Mouse (Mus musculus): ENCODE measurements around the gene P4htm. TPM values are rescaled to one million over a fixed set of nuclear protein-coding genes. Genes with fewer than 3 reads are reported as not detected.

The P4htm gene
- polyA plus RNA-seq, 1 experiment from 2014 or later: 25.6 TPM

DNA sequence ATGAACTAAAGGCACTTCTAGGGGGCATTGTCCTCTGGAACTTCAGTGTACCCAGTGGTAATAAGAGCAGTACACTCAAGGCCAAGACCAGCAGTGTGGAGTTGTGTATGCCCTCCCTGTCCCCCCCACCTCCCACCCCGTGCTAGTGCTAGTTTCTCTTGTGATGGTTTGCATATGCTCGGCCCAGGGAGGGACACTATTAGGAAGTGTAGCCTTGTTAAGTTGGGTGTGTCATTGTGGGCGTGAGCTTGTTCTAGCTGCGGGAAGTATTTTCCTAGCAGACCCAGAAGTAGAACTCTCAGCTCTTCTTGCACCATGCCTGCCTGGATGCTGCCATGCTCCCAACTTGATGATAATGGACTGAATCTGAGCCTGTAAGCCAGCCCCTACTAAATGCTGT, 4.5 kb upstream of the P4htm start:
- no peaks in the 10 kb centered on the region for H3K27me3 ChIP-seq
- H3K4me1 ChIP-seq (replicated peaks): peaks cover 1% of the 10 kb centered on the region
- H3K9me3 ChIP-seq: no peaks in the 10 kb centered on the region
- peaks cover 50% of the 10 kb centered on the region for H3K36me3 ChIP-seq
- H3K9ac ChIP-seq: no peak overlapping the region
- H3K4me2 ChIP-seq: no peak overlapping the region
- H3K27ac ChIP-seq: no peak overlapping the region
- ATAC-seq (ENCODE audit: low FRiP score): no peak
- WGBS: 83% methylated on average over 4 of the region's 4 CpGs
- no peak overlapping the region for H3K4me3 ChIP-seq

DNA sequence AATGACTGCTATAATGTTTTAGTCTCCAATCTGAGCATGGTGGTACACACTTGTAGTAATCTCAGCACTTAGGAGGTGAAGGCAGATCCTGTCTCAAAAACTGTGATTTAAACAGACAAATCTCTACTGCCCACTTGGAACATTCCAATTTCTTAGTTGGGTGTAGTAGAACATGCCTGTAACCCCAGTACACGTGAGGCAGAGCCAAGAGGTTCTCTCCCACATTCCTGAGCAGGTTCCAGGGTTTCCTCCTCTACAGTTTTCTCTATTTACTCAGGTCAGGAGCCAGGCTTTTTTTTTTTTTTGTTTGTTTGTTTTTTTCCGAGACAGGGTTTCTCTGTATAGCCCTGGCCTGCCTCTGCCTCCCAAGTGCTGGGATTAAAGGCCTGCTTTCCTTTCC, 2.5 kb upstream of the P4htm start:
- Histone ChIP-seq H3K27me3 (no peaks in the 10 kb centered on the region), H3K9ac (no peak overlapping the region), H3K4me2 (no peak overlapping the region), H3K27ac (no peak overlapping the region), H3K36me3 (peaks cover 32% of the 10 kb centered on the region), H3K9me3 (no peaks in the 10 kb centered on the region), H3K4me1 (replicated peaks) (peaks cover 13% of the 10 kb centered on the region), H3K4me3 (no peak overlapping the region)
- no peak for ATAC-seq (ENCODE audit: low FRiP score)
- 73% methylated on average over 2 of the region's 2 CpGs for WGBS

DNA sequence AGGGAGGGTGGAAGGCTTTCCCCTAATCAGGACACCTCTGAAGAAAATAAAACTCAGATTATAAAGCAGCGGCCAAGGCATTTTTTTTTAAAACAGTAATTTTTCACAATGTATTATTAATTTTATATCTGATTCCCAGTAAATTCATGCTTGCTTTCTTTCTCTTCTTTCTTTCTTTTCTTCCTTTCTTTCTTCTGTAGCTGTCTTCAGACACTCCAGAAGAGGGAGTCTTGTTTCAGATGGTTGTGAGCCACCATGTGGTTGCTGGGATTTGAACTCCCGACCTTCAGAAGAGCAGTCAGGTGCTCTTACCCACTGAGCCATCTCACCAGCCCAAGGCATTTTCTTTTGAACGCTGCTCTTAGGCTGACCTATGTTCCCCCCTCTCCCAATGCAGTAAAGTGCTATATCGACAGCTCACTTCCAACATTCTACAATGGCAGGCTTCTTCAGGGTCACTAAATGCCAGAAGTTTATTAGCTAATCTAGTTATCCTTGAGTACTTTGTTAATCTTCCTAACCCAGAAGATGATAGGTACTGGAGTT, 1.6 kb upstream of the P4htm start:
- Histone ChIP-seq H3K27ac (no peak overlapping the region), H3K9ac (no peak overlapping the region), H3K4me2 (no peak overlapping the region), H3K27me3 (no peaks in the 10 kb centered on the region), H3K4me1 (replicated peaks) (peaks cover 13% of the 10 kb centered on the region), H3K9me3 (no peaks in the 10 kb centered on the region), H3K36me3 (peaks cover 23% of the 10 kb centered on the region), H3K4me3 (no peak overlapping the region)
- 84% methylated on average over 4 of the region's 4 CpGs for WGBS
- no peak for ATAC-seq (ENCODE audit: low FRiP score)

DNA sequence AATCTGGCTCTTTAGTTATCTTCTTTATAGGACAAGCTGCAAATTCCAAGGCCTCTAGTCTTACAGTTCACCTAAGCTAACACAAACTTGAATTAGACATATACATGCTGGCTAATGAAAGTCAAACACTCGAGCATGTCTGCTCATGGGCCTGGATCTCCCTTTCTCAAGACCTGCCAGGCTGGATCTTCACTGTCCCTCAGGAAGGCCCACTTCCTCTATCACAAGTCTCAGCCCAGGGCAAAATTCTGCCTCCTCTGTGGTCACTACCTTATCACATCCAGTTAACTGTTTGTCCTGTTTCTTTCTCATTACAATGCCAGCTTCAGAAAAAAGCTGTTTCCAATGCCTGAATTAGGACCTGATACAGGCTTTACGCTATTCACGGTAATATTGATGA, 3.1 kb downstream of the P4htm start:
- Histone ChIP-seq H3K9me3 (no peaks in the 10 kb centered on the region), H3K4me1 (replicated peaks) (peaks cover 21% of the 10 kb centered on the region), H3K36me3 (peaks cover 6% of the 10 kb centered on the region), H3K27me3 (no peaks in the 10 kb centered on the region), H3K4me2 (no peak overlapping the region), H3K27ac (no peak overlapping the region), H3K4me3 (no peak overlapping the region), H3K9ac (no peak overlapping the region)
- 87% methylated on average over 3 of the region's 3 CpGs for WGBS
- no peak for ATAC-seq (ENCODE audit: low FRiP score)

DNA sequence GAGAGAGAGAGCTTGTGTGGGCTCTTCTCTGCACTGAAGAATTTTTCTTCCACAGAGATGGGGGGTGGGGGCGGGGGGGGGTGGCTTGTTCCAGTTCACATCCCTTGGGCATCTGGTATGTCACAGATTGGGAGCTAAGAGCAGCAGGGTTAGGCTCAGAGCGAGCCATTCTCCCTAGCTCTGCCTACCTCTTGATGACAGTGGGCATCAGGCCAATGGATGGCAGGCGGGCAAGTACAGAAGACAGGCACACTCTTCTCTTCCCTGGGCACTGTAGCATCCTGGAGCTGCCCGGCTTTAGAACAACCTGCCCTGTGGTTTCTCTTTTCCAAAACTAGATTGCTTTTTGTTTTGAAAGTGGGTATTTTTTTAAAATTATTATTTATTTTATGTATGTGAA, 6.0 kb downstream of the P4htm start:
- Histone ChIP-seq H3K9ac (no peak overlapping the region; the same call in 1 of the 2 replicates), H3K4me3 (no peak overlapping the region), H3K9me3 (no peaks in the 10 kb centered on the region), H3K4me2 (no peak overlapping the region), H3K36me3 (peaks cover 6% of the 10 kb centered on the region), H3K27me3 (no peaks in the 10 kb centered on the region), H3K27ac (no peak overlapping the region), H3K4me1 (replicated peaks) (peaks cover 44% of the 10 kb centered on the region)
- ATAC-seq (ENCODE audit: low FRiP score): no peak
- 77% methylated on average over 4 of the region's 4 CpGs for WGBS

DNA sequence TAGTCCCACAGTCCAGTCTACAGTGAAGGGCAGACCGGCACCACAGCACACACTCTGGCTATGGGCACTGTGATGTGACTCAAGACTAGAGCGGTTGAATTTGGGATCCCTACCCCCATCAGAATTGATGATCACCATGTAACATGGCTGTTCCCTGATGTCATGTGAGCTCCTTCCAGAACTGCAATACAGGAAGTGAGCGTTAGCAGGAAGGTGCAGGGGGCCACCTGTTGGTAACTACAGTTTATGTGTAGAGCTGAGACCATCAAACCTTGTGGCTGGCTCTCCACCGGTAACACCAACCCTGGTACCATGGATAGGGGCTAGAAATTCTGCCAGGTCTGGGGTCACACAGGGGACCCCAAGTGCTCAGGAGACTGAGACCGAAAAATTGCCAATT, 8.2 kb downstream of the P4htm start:
- Histone ChIP-seq H3K9ac (peak overlapping the region; percentile 3; the same call in 1 of the 2 replicates), H3K36me3 (peaks cover 6% of the 10 kb centered on the region), H3K4me3 (no peak overlapping the region), H3K4me2 (no peak overlapping the region), H3K27me3 (no peaks in the 10 kb centered on the region), H3K4me1 (replicated peaks) (peaks cover 43% of the 10 kb centered on the region), H3K27ac (peak overlapping the region; percentile 99), H3K9me3 (no peaks in the 10 kb centered on the region)
- 73% methylated on average over 5 of the region's 5 CpGs for WGBS
- ATAC-seq (ENCODE audit: low FRiP score): no peak

DNA sequence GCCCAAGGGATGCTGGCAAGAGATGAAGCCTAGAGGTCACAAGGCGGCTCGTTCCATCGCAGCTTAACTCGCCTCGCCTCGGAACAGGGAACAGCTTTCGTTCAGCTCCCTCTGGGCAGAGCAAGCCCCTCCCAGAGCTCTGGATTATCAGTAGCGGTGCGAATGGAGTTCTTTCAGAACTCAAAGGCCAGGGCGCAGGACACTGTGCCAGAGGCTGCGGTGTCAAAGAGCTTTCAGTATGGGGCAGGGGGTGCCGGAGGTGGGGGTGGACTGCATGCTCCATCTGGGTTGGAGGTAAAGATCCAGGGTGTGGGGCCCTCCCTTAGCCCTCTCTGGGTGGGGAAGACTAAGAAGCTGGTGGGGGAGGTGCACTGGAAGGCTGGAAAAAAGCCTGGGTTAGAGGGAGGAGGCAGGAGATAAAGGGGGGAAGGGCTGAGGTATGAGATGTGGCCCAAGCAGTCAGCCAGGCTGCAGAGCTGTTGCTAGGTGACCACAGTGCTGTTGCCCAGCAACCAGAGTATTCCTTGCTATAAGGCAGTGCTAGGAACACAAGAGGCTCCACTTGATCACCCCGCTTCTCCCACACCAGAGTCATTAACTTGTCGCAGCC, 9.8 kb downstream of the P4htm start:
- H3K4me3 ChIP-seq: peak overlapping the region; percentile 21
- 3% methylated on average over 14 of the region's 14 CpGs for WGBS
- peak overlapping the region; percentile 61 for H3K9ac ChIP-seq
- peaks cover 3% of the 10 kb centered on the region; the same call in 1 of the 2 replicates for H3K36me3 ChIP-seq
- peaks cover 6% of the 10 kb centered on the region; the same call in 1 of the 2 replicates for H3K27me3 ChIP-seq
- peaks cover 43% of the 10 kb centered on the region for H3K4me1 ChIP-seq (replicated peaks)
- no peaks in the 10 kb centered on the region for H3K9me3 ChIP-seq
- peak overlapping the region; percentile 99 for H3K27ac ChIP-seq
- peak overlapping the region; percentile 53 for H3K4me2 ChIP-seq
- ATAC-seq (ENCODE audit: low FRiP score): peak; percentile 98

DNA sequence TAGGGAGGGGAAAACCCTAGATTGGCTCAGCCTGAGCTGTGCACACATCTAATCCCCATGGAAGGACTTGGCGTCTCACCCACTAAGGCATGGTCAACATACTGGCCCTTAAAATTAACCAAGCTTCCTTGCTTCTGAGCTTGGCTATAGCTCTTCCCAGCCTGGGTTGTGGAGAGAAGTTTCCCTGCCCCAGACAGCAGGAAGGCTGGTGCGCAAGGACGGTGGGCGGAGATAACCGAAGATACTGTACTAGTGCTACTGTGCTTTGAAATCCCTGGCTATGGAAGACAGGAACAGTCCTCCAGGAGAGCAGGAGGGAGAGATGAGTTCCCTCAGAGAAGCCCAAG, 18.1 kb downstream of the P4htm start:
- Histone ChIP-seq H3K4me1 (replicated peaks) (peaks cover 50% of the 10 kb centered on the region), H3K36me3 (peaks cover 42% of the 10 kb centered on the region)
- WGBS: 78% methylated on average over 5 of the region's 5 CpGs

DNA sequence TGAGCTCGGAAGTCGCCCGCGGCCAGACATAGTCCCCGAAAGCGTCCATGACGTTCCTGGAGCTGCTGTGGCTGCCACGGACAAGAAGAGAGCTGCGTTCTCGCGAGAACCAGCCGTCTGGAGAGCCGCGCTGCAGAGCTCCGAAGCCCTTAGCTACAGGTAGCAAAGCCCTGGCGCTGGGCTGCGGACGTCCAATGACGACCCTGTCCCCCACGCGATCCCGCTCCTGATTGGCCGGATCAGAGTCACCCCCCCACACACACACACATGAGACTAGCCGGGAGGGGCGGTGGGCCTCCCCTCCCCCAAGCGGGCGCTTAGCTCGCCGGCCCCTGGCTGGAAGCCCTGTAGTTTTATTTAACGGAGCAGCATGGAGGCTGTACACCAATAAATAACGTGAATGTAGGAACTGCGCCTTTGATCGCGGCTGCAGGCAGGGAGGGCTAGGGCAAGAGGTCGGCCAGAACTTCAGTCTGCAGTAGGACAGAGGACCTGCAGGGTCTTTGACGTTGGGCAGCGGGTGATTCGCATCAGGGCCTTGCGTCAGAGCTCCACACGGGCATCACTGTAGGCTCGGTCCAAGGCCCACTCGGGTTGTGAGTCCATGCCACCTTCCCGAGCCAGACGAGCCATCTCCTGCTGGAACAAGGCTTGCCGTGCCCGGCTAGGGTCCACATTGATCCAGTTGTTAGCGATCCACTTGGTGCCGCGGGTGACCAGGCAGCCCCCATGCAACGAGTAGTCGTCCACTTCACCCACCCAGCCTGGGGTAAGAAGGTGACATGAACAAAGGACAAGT, 18.7 kb downstream of the P4htm start, which contains the start of gene Wdr6:
Wdr6 (minus strand) TSS at position 195 of the 799 bp plus-strand sequence.
- 4% methylated on average over 51 of the region's 51 CpGs for WGBS
- Histone ChIP-seq H3K4me3 (peak within 1 kb of the TSS; percentile 75), H3K27me3 (peaks cover 35% of the 10 kb centered on the region), H3K4me2 (peak within 1 kb of the TSS; percentile 94), H3K36me3 (peaks cover 48% of the 10 kb centered on the region), H3K27ac (peak within 1 kb of the TSS; percentile 98), H3K9me3 (no peaks in the 10 kb centered on the region), H3K9ac (peak within 1 kb of the TSS; percentile 92), H3K4me1 (replicated peaks) (peaks cover 55% of the 10 kb centered on the region)
- ATAC-seq (ENCODE audit: low FRiP score): peak; percentile 97

More for the DNA sequence above, 18.1 kb downstream of the P4htm start:
- peak overlapping the region; percentile 75 for H3K4me3 ChIP-seq
- no peaks in the 10 kb centered on the region for H3K9me3 ChIP-seq
- peak overlapping the region; percentile 98 for H3K27ac ChIP-seq
- H3K4me2 ChIP-seq: peak overlapping the region; percentile 94
- peak overlapping the region; percentile 92 for H3K9ac ChIP-seq
- H3K27me3 ChIP-seq: peaks cover 35% of the 10 kb centered on the region
- peak; percentile 4; the same call in 1 of the 2 replicates for ATAC-seq (ENCODE audit: low FRiP score)

DNA sequence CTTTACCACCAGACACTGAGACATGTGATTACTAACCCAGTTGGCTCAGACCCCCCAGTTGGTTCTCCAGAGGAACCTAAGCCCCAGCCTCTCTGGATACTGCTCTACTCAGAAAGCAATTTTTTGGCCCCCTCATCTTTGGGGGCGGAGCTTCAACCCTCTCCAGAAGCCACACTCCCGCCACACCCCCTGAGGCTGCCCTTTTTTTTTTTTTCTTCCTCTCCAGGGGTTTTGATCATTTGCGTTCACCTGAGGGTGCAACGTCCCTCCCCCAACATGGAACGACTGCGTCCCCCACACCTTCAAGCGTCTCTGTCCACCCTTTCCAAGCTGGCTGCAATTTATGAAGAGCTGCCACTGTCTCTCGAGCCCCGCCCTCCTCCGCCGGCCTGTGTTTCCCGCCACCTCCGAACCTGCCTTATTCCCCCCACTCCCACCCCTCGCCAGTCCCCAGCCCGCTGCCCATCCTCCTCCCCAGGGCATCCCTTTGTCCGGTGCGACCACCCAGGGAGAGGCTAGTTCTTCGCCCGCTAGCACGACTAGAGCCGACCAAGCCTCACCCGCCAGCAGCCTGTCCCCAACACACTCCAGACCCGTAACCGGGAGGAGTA, 19.4 kb downstream of the P4htm start:
- Histone ChIP-seq H3K4me2 (peak overlapping the region; percentile 94), H3K4me1 (replicated peaks) (peaks cover 62% of the 10 kb centered on the region), H3K36me3 (peaks cover 55% of the 10 kb centered on the region), H3K9me3 (no peaks in the 10 kb centered on the region), H3K9ac (peak overlapping the region; percentile 92), H3K27me3 (peaks cover 30% of the 10 kb centered on the region), H3K4me3 (peak overlapping the region; percentile 75), H3K27ac (peak overlapping the region; percentile 98)
- ATAC-seq (ENCODE audit: low FRiP score): no peak; the same call in 1 of the 2 replicates
- WGBS: under 1% methylated on average over 24 of the region's 24 CpGs

DNA sequence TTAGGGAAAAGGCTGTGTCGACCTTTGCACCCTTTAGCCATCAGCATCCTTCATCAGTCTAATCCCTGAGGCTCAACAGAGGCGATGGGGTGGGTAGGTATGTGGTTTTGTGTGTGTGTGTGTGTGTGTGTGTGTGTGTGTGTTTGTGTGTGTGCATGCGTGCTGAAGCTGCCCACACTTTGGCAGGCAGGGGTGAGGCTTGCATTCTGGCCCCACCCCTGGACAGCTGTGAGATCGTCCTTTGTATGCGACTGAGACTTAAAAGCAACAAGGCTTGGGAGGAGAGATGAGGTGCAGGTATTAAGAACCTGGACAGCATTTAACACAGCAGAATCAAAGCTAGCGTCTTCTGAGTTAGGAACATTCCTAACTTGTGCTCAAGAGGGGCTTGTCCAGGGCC, 20.4 kb downstream of the P4htm start:
- WGBS: 51% methylated on average over 6 of the region's 6 CpGs

More for the DNA sequence above, 20.4 kb downstream of the P4htm start:
- Histone ChIP-seq H3K4me3 (peak overlapping the region; percentile 75), H3K27me3 (peaks cover 23% of the 10 kb centered on the region), H3K4me2 (peak overlapping the region; percentile 94), H3K36me3 (peaks cover 56% of the 10 kb centered on the region), H3K9me3 (no peaks in the 10 kb centered on the region), H3K9ac (peak overlapping the region; percentile 92), H3K27ac (peak overlapping the region; percentile 98; the same call in 1 of the 2 replicates), H3K4me1 (replicated peaks) (peaks cover 65% of the 10 kb centered on the region)
- ATAC-seq (ENCODE audit: low FRiP score): no peak
